Mouse (Mus musculus): Measurements from ENCODE around the gene Pdxp. TPM values are rescaled to one million over a fixed set of nuclear protein-coding genes. Genes with fewer than 3 reads are reported as not detected.

The Pdxp gene
- total RNA-seq, 2 experiments from 2014 or later = 161 to 187 TPM

DNA sequence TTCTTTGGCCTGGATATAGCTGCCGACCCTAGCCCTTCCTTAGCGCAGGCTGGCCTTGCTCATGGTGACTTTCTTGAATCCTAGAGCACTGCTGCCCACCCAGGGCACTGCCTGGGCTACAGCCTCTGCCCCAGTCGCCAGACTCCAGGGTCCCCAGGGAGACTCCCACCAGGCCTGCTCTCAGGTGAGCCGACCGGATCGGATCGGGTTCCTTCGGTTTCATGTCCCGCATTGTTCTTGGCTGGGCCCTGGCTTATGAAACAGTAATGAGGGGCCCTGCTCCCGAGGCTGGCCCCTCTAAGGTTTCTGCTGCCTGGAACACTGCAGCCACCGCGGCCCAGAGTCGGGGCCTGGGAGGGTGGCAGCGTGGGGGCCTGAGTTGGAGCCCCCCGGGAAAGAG lies 43.3 kb downstream of the Pdxp start:
- no peak for DNase-seq (ENCODE audit: extremely low spot score in 1 of 2, low spot score in 1 of 2)

GRCm38 (mm10) chr15:78959537-78959936 lies 45.8 kb downstream of the Pdxp start:
- DNase-seq (ENCODE audit: extremely low spot score in 1 of 2, low spot score in 1 of 2) = no peak

DNA sequence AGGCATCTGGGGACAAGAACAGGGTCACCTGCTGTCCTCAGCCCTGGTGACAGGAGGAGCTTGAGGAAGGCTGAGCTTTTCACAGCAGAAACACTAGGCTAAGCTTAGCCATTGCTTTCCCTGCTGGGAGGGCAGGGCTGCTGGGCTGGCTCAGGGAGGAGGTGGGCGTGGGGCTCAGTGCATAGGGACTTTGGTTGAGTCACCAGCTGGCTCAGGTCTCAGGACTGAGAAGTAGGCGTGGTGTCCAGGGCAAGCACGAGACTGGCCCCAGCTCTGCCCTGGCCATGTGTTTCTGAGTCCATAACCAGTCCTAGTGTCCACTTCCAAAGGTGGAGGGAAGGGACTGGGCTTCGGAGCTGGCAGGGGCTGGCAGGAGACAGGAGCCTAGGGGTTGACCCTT lies 46.4 kb downstream of the Pdxp start:
- no peak for DNase-seq (ENCODE audit: extremely low spot score in 1 of 2, low spot score in 1 of 2)

GRCm38 (mm10) chr15:78962885-78963284 lies 49.2 kb downstream of the Pdxp start:
- no peak for DNase-seq (ENCODE audit: extremely low spot score in 1 of 2, low spot score in 1 of 2)

Small RNA genes lying within 50 kb of the gene (microRNA-seq; reads per million reads assigned to microRNA genes)
- 0.80 to 1.3 reads per million in 2 experiments for gene Mir6955

Other genes starting within 250 kb of the Pdxp start
- gene Elfn2, start 195.1 kb upstream of the Pdxp start, total RNA-seq (2021) = 100 to 1,000 TPM; 175 to 188 TPM
- 1 to 10 TPM; 5.5 to 6.6 TPM for gene Mfng, start 140.4 kb upstream of the Pdxp start, total RNA-seq (2021)
- 1 to 10 TPM; 5.0 to 5.5 TPM for gene Card10, start 110.9 kb upstream of the Pdxp start, total RNA-seq (2021)
- 10 to 100 TPM; 14.2 to 14.9 TPM for gene Cdc42ep1, start 71.3 kb upstream of the Pdxp start, total RNA-seq (2021)
- gene Lgals2, start 58.4 kb upstream of the Pdxp start, total RNA-seq (2021) = not detected
- gene Gga1, start 36.7 kb upstream of the Pdxp start, total RNA-seq (2021) = 10 to 100 TPM; 57.1 to 59.0 TPM
- gene Gm49510, start 14.3 kb upstream of the Pdxp start, total RNA-seq (2021) = not detected
- 10 to 100 TPM; 24.3 to 25.3 TPM for gene Sh3bp1, start 14.2 kb upstream of the Pdxp start, total RNA-seq (2021)
- 10 to 100 TPM; 15.0 to 18.0 TPM for gene Lgals1, start 12.8 kb downstream of the Pdxp start, total RNA-seq (2021)
- 10 to 100 TPM; 37.4 to 37.6 TPM for gene Nol12, start 21.0 kb downstream of the Pdxp start, total RNA-seq (2021)
- gene Triobp, start 33.8 kb downstream of the Pdxp start, total RNA-seq (2021) = 10 to 100 TPM; 14.0 to 16.0 TPM
- gene H1f0, start 114.5 kb downstream of the Pdxp start, total RNA-seq (2021) = 100 to 1,000 TPM; 101 to 108 TPM
- gene Galr3, start 128.0 kb downstream of the Pdxp start, total RNA-seq (2021) = not detected
- gene Ankrd54, start 149.0 kb downstream of the Pdxp start, total RNA-seq (2021) = 10 to 100 TPM; 17.2 to 17.3 TPM
- gene Eif3l, start 161.3 kb downstream of the Pdxp start, total RNA-seq (2021) = 10 to 100 TPM; 71.9 to 74.9 TPM
- gene Micall1, start 195.0 kb downstream of the Pdxp start, total RNA-seq (2021) = 10 to 100 TPM; 34.3 to 41.6 TPM
- 100 to 1,000 TPM; 104 to 112 TPM for gene Polr2f, start 227.1 kb downstream of the Pdxp start, total RNA-seq (2021)
- 1 to 10 TPM; 9.1 to 9.6 TPM for gene 1700088E04Rik, start 227.3 kb downstream of the Pdxp start, total RNA-seq (2021)